Mouse (Mus musculus): ENCODE results near the gene Bub1b. TPM values are rescaled to one million over a fixed set of nuclear protein-coding genes. Genes with fewer than 3 reads are reported as not detected.
"Not testable (repeated sequence)": the region's sequence is repeated elsewhere in the genome, so short reads cannot be mapped to it uniquely, and the experiment has no call there.

The Bub1b gene
- total RNA-seq (2021): 10 to 100 TPM; 39.5 to 50.3 TPM

- DNase-seq: peak; percentile 92
These were observed at the start of gene Bub1b for GRCm38 (mm10) chr2:118597673-118598568. Gene Bub1b, plus strand, starts transcription at chr2:118598211.

- DNase-seq: peak; percentile 28
These were observed 49.4 kb upstream of the Bub1b start for GRCm38 (mm10) chr2:118548421-118549221.

GRCm38 (mm10) chr2:118549507-118550473 is 48.2 kb upstream of the Bub1b start, which contains the start of gene Bmf:
Gene Bmf, minus strand, starts transcription at chr2:118549687.
- peak; percentile 99 for DNase-seq

- DNase-seq: no peak
These were observed 46.4 kb upstream of the Bub1b start for GRCm38 (mm10) chr2:118551606-118552005.

- not testable (repeated sequence) for DNase-seq
These were observed 43.5 kb upstream of the Bub1b start for GRCm38 (mm10) chr2:118554356-118554990.

GRCm38 (mm10) chr2:118558426-118558825 is 39.6 kb upstream of the Bub1b start:
- no peak for DNase-seq

GRCm38 (mm10) chr2:118562015-118562414 is 36.0 kb upstream of the Bub1b start:
- DNase-seq: no peak

- DNase-seq: no peak
These were observed 35.6 kb upstream of the Bub1b start for GRCm38 (mm10) chr2:118562431-118562830.

- DNase-seq: no peak
These were observed 30.8 kb upstream of the Bub1b start for GRCm38 (mm10) chr2:118567179-118567578.

- DNase-seq: no peak
These were observed 27.1 kb upstream of the Bub1b start for GRCm38 (mm10) chr2:118570939-118571338.

- DNase-seq: no peak
These were observed 25.7 kb upstream of the Bub1b start for GRCm38 (mm10) chr2:118572183-118572836.

GRCm38 (mm10) chr2:118573135-118573534 is 24.9 kb upstream of the Bub1b start:
- no peak for DNase-seq

GRCm38 (mm10) chr2:118586013-118586412 is 12.0 kb upstream of the Bub1b start:
- DNase-seq: no peak

GRCm38 (mm10) chr2:118587686-118588085 is 10.3 kb upstream of the Bub1b start:
- DNase-seq: no peak

- DNase-seq: no peak
These were observed 6.9 kb upstream of the Bub1b start for GRCm38 (mm10) chr2:118591083-118591482.

- DNase-seq: no peak
These were observed 1.1 kb downstream of the Bub1b start for GRCm38 (mm10) chr2:118599087-118599486.

GRCm38 (mm10) chr2:118601599-118602263 is 3.7 kb downstream of the Bub1b start:
- no peak for DNase-seq

GRCm38 (mm10) chr2:118604091-118604490 is 6.1 kb downstream of the Bub1b start:
- DNase-seq: no peak

- DNase-seq: peak; percentile 61
These were observed 8.0 kb downstream of the Bub1b start for GRCm38 (mm10) chr2:118606032-118606431.

GRCm38 (mm10) chr2:118606976-118607375 is 9.0 kb downstream of the Bub1b start:
- DNase-seq: no peak
